Mouse (Mus musculus): ENCODE data around the gene Memo1. TPM values are rescaled to one million over a fixed set of nuclear protein-coding genes. Genes with fewer than 3 reads are reported as not detected.

The Memo1 gene
- total RNA-seq, 2 experiments from 2014 or later: 40.7 to 41.0 TPM

Other genes starting within 250 kb of the Memo1 start
- gene Srd5a2, start 247.6 kb downstream of the Memo1 start, total RNA-seq (2021): under 1 TPM in 1 of 2 experiments, not detected in 1; 0.21 TPM
- gene Dpy30, start 28.4 kb upstream of the Memo1 start, total RNA-seq (2021): 10 to 100 TPM; 51.2 to 51.7 TPM
- 10 to 100 TPM; 51.1 to 55.4 TPM for gene Spast, start 43.5 kb upstream of the Memo1 start, total RNA-seq (2021)
- 10 to 100 TPM; 11.8 to 15.2 TPM for gene Slc30a6, start 100.1 kb upstream of the Memo1 start, total RNA-seq (2021)
- under 1 TPM; 0.19 to 0.35 TPM for gene Nlrc4, start 163.6 kb upstream of the Memo1 start, total RNA-seq (2021)
- gene Yipf4, start 194.0 kb upstream of the Memo1 start, total RNA-seq (2021): 10 to 100 TPM; 72.8 to 83.4 TPM
- 100 to 1,000 TPM; 117 to 130 TPM for gene Birc6, start 232.8 kb upstream of the Memo1 start, total RNA-seq (2021)

All from left cerebral cortex, adult 18-20 months (tissue).